Mouse (Mus musculus): Measurements from ENCODE around the gene Cnn3.

Gene Cnn3

DNA sequence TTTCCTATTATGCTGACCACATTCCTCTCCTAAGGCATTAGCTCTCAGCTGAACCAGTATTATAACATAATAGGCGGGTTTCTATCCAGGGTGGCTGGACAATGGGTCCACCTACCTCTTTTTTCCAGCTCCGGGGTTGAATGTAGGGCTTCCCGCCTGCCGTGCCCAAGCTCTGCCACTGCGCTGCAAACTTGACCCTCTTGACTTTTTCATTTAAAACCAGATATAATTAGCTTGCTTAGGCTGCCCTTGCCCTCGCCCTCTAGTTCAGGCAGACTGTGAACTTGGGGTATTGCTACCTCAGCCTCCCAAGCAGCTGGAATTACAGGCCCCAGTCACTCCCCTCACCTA, 8.1 kb upstream of the Cnn3 start:
- no peak for DNase-seq (ENCODE audit: low read depth, low spot score)

DNA sequence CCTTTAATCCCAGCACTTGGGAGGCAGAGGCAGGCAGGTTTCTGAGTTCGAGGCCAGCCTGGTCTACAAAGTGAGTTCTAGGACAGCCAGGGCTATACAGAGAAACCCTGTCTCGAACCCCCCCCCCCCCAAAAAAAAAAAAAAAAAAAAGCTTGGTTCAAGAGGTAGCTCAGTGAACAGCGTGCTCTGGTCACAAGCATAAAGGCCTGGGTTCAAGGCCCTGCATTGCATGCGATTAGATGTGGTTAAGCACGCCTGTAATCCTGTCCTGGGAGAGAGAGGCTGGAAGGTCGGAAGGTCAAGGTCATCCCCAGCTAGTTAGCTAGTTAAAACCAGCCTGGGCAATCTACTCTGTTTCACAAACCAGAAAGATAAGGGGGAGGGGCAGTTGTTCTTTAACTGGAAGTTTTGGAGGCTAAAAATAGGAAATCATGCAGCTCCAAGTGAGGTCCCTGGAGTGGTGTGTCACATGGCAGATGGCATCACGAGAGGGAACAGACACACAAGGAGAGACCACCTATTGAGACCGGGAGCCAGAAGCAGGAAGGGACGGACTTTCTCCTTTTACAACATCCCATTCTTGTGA, 7.4 kb upstream of the Cnn3 start:
- peak; percentile 68 for DNase-seq (ENCODE audit: low read depth, low spot score)

DNA sequence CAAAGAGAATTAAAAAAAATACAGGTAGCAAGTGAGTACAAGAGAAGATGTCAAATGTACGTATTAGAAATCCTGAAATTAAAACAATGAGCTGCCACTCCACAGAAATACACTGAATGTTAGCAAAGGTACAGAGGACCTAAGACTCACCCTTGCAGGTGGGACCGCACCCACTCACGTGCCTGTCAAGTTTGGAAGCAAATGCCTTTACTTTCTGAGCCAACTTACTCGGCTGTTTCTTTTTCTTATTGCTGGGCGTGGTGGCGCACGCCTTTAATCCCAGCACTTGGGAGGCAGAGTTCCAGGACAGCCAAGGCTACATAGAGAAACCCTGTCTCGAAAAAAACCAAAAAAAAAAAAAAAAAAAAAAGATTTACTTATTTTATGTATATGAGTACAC, 3.9 kb upstream of the Cnn3 start:
- no peak for DNase-seq (ENCODE audit: low read depth, low spot score)

DNA sequence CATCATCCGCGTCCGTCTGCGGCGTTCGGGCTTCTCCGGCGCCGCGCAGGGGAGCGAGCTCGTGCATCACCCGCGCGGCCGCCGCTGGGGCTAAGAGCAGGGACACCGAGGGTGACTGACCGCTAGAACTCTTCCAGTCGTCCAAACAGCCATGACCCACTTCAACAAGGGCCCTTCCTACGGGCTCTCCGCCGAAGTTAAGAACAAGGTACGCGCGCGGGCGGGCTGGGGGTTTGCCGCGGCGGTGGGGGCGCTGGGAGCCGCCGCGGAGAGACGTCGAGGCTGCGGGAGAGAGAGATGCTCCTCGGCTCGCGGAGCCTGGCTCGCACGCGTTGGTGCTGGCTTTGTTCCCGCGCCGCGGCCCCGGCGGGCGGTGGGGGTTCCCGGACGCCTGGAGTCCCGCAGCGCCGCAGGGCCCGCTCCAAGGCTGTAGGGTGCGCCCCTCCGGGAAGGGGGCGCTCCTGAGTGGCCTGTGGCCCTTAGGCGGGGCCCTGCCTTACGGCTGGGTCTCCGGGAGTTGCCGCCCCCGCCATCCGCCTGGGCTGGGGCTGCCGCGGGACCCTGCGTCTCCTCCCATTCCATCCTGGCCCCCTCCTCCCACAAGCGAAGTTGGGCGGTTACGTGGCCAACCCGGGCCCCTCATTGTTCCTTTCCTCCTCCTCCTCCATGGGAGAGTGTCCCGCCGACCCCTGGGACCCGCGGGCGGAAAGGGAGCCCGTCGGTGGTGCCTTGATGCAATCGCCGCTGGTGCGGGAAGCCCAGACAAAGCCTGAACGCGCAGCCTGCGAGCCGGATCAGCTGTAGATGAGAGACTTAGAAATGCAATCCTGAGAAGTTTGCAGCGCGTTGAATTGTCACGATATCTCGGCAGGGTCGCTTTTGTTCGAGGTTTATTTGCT, 573 bp downstream of the Cnn3 start:
- DNase-seq (ENCODE audit: low read depth, low spot score): peak; percentile 56

DNA sequence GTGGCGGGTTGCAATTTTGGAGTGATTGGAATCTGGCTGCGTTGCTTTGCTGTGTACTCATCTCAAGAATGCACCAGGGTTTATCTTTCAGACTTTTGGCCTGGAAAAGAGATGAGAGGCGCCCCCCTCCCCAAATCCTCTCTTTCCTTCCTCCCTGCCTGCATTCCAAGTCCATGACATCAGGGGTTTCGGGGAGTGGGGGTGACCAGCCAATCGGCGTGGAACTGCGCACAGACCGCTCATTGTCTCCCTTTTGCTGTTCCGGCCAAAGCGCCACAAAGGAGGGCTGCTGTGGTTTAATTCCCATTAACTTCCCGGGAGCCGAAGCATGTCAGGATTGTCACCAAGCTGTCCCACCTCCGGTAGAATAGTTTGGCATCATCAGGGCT, 1.2 kb downstream of the Cnn3 start:
- no peak for DNase-seq (ENCODE audit: low read depth, low spot score)

DNA sequence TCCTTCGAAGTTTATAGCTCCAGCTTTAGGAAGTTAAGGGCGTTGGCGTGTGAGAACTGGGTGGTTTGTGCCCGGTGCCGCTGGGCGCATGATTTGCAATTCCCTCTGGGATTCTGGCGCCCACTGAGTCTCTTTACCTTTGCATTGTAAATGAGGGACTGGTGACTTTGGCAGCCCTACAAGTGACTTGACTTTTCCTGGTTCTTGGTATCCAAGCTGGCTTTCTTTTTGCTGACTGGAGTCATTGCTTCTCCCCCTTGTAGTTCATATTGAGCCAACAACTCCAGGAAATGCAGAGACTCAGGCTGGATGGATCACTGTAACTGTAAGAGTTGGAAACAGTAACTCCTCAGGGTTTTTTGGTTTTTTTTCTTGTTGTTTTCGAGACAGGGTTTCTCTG, 1.9 kb downstream of the Cnn3 start:
- DNase-seq (ENCODE audit: low read depth, low spot score): no peak

DNA sequence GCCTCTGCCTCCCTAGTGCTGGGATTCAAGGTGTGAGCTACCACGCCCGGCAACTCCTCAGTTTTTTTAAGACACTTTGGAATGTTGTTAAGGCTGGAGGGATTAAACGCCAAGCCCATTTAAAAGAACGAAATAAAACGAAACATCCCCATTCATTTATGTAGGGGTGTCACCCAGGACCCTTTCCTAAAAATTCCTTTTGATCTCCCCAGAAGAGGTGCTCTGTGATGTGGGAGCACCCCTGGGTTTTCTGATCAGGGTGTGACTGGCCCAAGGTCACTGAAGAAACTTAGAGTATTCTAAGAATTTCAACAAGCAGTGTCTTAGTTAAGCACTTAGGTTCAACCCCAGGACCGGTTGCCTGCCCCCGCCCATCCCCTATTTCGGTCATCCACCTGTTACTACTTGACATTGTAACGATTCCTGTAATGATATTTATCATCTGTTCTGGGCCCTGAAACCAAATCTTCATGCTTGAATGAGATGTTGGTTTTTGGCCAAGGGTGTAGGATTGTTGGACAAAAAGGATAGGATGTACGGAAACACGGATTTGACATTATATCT, 2.5 kb downstream of the Cnn3 start:
- DNase-seq (ENCODE audit: low read depth, low spot score): no peak

DNA sequence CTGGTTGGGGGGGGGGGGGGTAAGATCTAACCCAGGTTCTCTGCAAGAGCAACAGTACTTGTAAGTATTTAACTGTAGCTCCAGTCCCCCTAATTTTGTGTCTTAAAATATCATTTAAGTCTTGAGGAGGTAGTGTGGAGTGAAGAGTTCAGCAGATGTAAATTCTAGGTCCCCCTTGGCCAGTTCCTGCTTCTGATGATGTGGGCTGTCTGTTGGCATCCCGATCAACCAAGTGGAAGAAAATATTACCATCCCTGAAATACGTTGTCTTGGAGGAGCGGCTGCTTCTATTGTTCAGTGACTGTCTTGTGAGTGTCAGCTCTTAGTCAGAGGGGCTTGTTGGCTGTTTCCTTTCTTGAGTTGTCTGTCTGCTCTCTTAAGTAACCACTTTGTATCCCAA, 3.2 kb downstream of the Cnn3 start:
- no peak for DNase-seq (ENCODE audit: low read depth, low spot score)

DNA sequence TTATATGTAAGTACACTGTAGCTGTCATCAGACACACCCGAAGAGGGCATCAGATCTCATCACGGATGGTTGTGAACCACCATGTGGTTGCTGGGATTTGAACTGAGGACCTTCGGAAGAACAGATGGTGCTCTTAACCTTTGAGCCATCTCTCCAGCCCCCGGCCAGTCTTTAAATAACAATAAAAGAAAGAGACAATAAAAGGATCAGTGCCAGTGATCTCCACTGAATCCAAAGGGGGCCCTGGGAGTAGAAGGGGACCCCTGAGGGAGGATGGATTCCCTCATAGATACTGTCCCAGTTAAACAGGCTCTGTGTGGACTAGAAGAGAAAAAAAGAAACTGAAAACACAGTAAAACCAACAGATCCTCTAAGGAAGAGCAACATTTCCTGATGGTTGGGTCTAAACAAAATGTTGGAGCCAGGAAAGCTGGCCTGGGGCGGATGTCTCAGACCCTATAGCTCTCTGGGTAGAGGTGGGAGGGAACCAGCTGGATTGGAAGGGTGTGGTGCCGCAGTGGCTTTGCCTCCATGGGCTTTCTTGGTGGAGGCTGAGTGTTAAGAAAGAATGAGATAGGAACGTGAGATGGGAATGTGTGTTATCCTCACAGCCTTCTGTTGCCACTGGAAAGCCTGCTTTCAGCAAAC, 4.1 kb downstream of the Cnn3 start:
- peak; percentile 48 for DNase-seq (ENCODE audit: low read depth, low spot score)

DNA sequence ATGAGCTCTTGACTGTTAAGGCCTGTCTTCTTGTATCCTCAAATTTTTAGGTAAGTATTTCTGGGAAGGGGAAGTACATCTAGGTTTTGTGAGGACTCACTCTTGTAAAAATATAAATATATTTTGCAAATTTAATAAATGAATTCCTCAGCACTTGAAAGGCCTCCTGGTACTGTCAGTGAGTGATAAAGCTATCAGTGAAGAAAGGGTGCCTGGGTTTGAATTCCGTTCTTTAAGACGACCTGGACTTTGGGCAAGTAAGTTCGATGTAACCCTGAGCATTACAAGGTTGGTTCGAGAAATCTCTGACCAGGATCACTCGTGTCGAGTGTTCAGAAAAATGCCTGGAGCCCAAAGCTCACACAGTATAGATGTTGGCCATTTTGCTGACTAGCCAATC, 7.1 kb downstream of the Cnn3 start:
- no peak for DNase-seq (ENCODE audit: low read depth, low spot score)

DNA sequence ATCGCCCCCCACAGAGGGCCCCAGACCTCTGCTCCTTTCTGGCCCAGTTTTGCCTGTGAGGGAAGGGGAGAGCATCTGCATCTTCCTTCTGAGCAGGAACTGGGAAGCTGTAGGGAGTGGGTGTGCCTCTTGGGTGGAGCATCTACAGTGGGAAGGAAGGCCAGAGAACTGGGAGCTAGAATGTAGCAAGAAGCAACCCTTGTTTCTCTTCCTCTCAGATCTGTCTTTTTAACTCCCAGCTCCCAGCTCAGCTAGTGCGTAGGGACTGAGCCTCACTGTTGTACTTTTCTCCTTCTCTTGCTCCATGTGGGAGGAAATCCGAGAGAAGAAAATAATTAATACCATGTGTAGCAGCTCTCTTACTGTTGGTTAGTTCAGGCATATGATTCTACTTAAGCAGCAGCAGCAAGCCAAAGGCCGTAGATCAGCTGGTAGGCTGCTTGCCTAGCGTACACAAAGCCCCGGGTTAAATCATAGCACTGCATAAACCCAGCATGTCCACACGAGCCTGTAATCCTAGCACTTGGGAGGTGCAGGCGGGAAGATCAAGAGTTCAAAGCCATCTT, 7.8 kb downstream of the Cnn3 start:
- DNase-seq (ENCODE audit: low read depth, low spot score): no peak

DNA sequence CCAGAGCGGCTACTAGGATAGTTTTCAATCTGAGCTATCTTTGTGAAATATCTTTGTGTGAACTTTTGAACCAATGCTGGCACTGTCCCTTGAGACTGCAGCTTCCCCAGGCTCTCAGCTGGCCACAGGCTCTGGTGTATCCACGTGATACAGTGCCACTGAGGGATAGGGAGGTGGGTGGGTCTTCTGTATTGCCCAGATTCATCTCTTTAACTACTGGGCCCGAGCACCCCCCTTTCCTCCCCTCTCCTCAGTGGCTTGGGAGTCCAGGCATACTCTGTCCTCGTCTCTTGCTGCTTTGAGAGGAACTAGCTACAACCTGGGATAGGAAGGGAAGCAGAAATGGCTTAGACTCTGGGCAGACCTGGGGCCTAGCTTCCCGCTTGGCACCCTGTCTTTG, 9.0 kb downstream of the Cnn3 start:
- DNase-seq (ENCODE audit: low read depth, low spot score): no peak

DNA sequence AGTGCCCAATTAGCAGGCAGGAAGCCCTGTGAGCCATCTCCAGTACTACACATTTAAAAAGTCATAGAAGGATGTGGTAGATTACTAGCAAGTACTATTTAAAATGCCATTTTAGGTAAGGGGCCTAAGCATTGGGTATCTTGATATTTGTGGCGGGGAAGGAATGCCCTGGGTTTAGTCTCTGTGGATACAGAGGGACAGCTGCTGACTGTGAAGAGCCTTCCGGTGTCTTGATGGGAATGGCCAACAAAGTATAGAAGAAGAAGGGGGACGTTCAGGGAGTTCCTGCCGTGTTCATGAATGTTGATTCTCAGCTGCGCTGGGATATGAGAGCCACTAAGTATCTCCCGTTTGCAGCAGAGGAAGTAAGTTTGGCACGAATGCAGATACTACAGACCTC, 10.8 kb downstream of the Cnn3 start:
- DNase-seq (ENCODE audit: low read depth, low spot score): no peak

DNA sequence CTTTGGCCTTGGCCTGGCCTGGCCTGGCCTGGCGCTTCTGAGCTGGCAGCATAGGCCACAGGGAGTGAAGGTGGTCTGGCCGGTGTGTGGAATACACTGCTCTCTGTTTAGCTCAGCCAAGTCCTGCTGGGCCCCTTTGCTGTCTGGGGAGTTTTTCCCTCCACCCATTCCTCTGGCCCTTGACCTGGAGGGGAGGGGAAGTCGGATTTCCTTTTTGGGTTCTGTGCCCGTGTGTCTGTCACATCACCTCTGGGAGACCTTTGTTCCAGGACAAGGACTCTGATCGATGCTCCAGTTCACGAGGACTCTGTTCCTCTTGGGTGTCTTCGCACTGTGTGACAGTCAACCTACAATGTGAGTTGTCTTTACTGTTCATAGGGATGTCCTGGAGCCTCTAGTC, 11.7 kb downstream of the Cnn3 start:
- no peak for DNase-seq (ENCODE audit: low read depth, low spot score)

DNA sequence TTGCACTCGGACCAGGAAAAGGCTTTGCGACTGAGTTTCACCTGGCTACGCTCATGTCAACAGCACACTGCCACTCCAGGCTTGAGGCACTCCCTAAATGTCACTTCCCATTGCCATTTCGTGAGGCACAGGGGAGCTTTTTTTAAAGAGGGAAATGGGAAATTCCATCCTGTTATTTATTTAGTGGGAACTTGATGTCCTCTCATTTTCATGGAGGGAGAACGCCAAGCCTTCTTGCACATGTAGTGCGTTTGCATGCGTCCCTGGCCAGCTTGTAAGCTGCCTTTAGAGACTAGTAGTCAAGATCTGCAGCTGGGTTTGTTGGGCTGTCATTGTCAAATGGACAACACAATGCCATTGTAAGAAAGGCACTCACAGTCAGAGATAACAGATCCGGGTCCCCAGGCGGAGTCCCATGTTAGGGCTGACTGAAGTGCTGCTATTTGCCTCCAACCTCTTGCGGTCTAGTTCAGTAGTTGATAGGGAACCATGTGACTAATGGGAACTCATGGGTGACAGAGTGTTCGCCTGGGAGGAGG, 13.4 kb downstream of the Cnn3 start:
- no peak for DNase-seq (ENCODE audit: low read depth, low spot score)

DNA sequence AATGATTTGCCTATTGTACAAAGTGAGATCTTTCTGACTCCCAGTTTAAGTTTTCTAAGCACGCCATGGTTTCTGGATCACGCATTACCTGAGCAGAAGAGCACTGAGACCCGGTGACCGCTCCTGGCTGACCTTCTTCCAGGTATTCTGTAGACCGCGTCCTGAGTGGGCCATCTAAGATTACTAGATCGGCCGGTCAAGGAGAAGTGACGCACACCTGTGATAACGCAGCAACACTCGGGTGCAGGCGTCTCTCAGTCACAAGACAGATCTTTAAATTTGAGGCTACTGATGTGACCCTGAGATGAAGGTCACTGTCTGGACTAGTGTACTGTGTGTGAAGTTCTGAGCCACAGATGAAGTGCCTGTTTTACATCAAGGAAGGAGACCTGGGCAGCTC, 15.2 kb downstream of the Cnn3 start:
- DNase-seq (ENCODE audit: low read depth, low spot score): no peak

DNA sequence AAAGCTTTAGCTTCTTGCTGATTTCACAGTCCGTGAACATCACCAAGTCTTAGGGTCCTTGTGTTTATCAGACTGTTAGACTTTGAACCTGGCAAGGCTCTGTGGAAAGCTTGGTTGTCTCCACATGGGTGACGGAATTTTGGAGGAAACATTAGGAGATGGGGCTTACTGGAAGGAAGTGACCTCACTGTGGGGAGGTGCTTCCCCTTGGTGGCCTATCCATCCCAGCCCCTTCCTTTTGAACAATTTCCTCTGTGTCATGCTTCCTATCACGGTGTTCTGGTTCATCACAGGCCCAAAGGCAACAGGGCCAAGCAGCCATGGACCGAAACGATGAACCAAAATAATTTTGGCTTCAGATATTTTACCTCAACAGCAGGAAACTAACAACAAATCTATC, 16.0 kb downstream of the Cnn3 start:
- DNase-seq (ENCODE audit: low read depth, low spot score): no peak

DNA sequence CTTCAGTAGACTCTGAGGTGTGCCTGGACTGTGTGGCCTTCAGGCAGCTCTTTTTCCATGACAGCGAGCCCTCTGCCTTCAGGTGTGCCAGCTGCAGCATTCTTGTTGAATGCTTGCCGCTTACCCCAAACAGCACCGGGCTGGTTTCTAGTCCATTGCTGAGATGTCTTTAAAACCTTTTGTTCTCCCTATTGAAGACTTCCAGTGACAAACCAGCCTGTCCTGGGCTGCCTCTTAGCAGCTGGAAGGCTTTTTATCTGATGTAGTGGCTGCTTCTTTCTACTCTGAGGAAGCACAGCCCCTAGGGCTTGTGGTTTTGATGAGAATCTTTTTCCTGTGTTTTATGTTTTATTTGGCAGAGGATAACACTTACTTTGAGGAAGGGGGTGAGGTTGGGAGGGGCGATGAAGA, 17.6 kb downstream of the Cnn3 start:
- DNase-seq (ENCODE audit: low read depth, low spot score): no peak

DNA sequence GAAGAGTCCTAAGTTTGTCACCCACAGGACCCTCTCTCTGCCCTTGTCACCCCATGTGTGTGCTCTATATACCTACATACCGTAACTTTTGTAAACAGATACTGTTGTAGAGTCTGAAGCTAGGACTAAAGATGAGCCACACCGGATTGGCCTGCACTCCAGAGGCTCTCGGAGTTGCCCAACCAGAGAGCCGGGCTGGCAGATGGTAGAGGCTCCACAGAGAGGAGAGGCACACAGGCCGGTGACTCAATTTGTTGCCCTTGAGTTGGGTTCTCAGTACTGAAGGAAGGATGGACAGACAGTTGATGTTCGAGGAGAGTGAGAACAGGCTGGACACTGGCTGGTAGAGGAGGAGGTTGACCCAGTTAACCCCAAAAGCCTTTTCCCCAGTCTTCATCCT, 18.1 kb downstream of the Cnn3 start:
- no peak for DNase-seq (ENCODE audit: low read depth, low spot score)

DNA sequence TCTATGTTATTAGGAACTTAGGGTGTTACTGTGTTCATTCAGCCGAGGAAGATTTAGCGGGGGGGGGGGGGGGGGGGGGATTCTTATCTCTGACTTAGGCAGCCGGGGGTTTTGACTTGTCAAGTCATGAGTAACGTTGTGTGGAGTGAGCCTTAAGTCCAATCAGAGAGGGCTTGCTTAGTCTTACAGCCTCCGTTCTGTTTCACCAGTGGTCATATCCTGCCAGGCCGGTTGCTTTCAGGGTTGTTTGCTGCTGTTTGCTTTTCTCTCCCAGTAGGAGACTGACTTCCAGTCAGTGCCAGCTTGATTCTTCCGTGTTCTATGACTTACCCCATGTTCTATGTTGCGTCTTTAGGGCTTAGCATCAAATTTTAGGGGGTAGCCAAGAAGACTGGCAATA, 20.2 kb downstream of the Cnn3 start:
- no peak for DNase-seq (ENCODE audit: low read depth, low spot score)

DNA sequence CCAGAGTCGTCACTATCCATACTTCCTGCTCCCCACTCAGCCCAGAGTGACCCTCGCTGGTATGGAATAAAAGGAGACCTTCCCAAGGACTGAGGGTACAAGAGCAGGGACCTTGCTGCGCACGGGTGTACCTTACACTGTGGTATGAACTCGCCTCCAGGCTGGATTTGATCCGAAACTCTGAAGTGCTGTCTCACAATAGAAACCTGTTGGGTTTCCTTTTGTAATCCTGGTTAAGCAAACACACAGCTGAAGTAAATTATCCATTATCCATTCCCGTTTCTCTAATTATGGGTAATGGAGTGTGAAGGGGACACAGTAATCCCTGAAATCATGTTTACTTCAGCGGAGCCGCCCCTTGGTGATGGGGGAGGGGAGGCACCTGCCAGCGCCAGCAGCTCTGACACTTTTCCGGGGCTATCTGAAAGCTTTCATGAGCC, 21.8 kb downstream of the Cnn3 start:
- no peak for DNase-seq (ENCODE audit: low read depth, low spot score)

DNA sequence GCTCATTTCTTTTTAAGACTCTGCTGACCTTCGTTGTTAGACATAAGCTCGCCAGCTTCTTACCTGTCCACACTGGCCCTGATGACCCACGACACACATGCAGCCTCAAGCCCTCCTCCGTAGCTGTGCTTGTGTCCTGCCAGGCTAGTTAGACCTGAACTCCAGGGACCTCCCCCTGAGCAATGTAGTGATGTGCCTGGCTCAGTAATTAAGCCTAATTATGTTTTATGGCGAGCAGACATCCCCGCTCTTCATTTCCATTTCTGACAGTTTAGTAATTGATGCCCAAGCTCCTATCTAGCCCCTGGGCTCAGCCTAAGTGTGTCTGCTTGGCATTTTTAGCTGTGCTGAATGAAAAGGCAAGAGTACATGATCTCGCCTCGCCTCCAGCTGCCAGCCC, 22.3 kb downstream of the Cnn3 start:
- no peak for DNase-seq (ENCODE audit: low read depth, low spot score)

All from WW6 (cell line).